Mouse (Mus musculus) CD4-positive naive resting alpha-beta T cell, adult 57 days (primary cell): ENCODE results near the gene Nhsl2. TPM values are rescaled to one million over a fixed set of nuclear protein-coding genes. Genes with fewer than 3 reads are reported as not detected.

Experiments
- total RNA-seq: library from RNA; stranded (reverse); gene quantifications from one replicate; pipeline ENCODE4 v1.2.4, GENCODE M21; 2023

Nhsl2 gene
- total RNA-seq = 0.86 TPM

GRCm38 (mm10) chrX:101849281-101849821, at the start of gene Nhsl2:
Gene Nhsl2, plus strand, starts transcription at chrX:101849385.

GRCm38 (mm10) chrX:102070591-102071471, 221.6 kb downstream of the Nhsl2 start, which contains the start of gene Rtl5:
Gene Rtl5, minus strand, starts transcription at chrX:102071304.

GRCm38 (mm10) chrX:102119042-102119864, 270.1 kb downstream of the Nhsl2 start, which contains the start of gene Pin4:
Gene Pin4, plus strand, starts transcription at chrX:102119447.

Other genes starting within 250 kb of the Nhsl2 start
- gene Ogt, start 209.3 kb upstream of the Nhsl2 start, total RNA-seq = 241 TPM
- gene Cxcr3, start 115.1 kb upstream of the Nhsl2 start, total RNA-seq = 2.5 TPM
- not detected for gene Gm4779, start 55.0 kb upstream of the Nhsl2 start, total RNA-seq
- not detected for gene 8030474K03Rik, start 54.7 kb upstream of the Nhsl2 start, total RNA-seq
- gene Rtl5, start 221.9 kb downstream of the Nhsl2 start, total RNA-seq = 0.41 TPM